Mouse (Mus musculus) heart, postnatal 25 days (tissue): ENCODE data around the gene Gm17019. TPM values are rescaled to one million over a fixed set of nuclear protein-coding genes. Genes with fewer than 3 reads are reported as not detected.
"Not testable (repeated sequence)": the region's sequence is repeated elsewhere in the genome, so short reads cannot be mapped to it uniquely, and the experiment has no call there.

Source experiments
- DNase-seq: peaks from one replicate; pipeline ENCODE4 v3.0.0; 2022; ENCODE audit warnings: low spot score
- intact Hi-C: fragments of 180-260 bp; cut with DNase I; formaldehyde crosslinking; loops from one replicate; pipeline ENCODE4 v1.15.1; 2025
- total RNA-seq, 2 experiments: library from RNA; stranded (reverse); gene quantifications; 2 replicates each; pipeline ENCODE4 v1.2.3; 2021

The Gm17019 gene
- total RNA-seq, 2 experiments from 2014 or later, result not detected

- DNase-seq, intact Hi-C loops: not testable (repeated sequence)
Measured at GRCm38 (mm10) chr5:14998077-14998476, 34.7 kb downstream of the Gm17019 start.

GRCm38 (mm10) chr5:14997556-14997955 is 35.2 kb downstream of the Gm17019 start:
- intact Hi-C loops, DNase-seq: not testable (repeated sequence)

GRCm38 (mm10) chr5:14996670-14997249 is 36.0 kb downstream of the Gm17019 start:
- DNase-seq, intact Hi-C loops: not testable (repeated sequence)

- DNase-seq, intact Hi-C loops: not testable (repeated sequence)
Measured at GRCm38 (mm10) chr5:14994124-14994523, 38.7 kb downstream of the Gm17019 start.

GRCm38 (mm10) chr5:14990375-14991158 is 42.2 kb downstream of the Gm17019 start:
- DNase-seq, intact Hi-C loops: not testable (repeated sequence)

GRCm38 (mm10) chr5:14986649-14987387 is 46.0 kb downstream of the Gm17019 start:
- DNase-seq, intact Hi-C loops: not testable (repeated sequence)

Other genes with a start within 250 kb of the Gm17019 start
- not detected for gene Gm9758, start 118.1 kb downstream of the Gm17019 start, total RNA-seq
- gene Speer4e, start 94.6 kb downstream of the Gm17019 start, total RNA-seq, result not detected
- gene Gm10354, start 54.1 kb downstream of the Gm17019 start, total RNA-seq, result not detected